In genomic region chr3:153296375-153297068, GRCm38 (mm10) we compare ENCODE assay signal across 12 mouse cellular contexts.
A peak's percentile ranks its signal among the peaks of the same experiment; 100 is the strongest.
DNase-seq lines count a peak whose midpoint lies in the region; ATAC-seq and TF ChIP-seq lines count a peak whose summit lies in the region.
"Had no signal": no experiment of that assay in that cellular context is flagged by ENCODE, and none has a peak within 500 bp of the region (broad histone marks: within the 10 kb centered on the region; RNA-seq: fewer than 3 reads in every experiment).

No protein-coding gene starts in this region.

- whole genome bisulfite sequencing in hindbrain, embryonic 13.5 days: 69% methylated on average over 22 of the region's 22 CpGs
- 84% methylated on average over 22 of the region's 22 CpGs for WGBS in hindbrain, embryonic 10.5 days
- 22% methylated on average over 22 of the region's 22 CpGs for WGBS in forebrain, embryonic 15.5 days
- 71% methylated on average over 22 of the region's 22 CpGs for WGBS in midbrain, postnatal 0 days

- H3K9me3 ChIP-seq in hindbrain, embryonic 13.5 days: no peaks in the 10 kb centered on the region
- no peaks in the 10 kb centered on the region for H3K9me3 ChIP-seq in hindbrain, embryonic 10.5 days
- H3K9me3 ChIP-seq in forebrain, embryonic 15.5 days: no peaks in the 10 kb centered on the region
- no peaks in the 10 kb centered on the region for H3K9me3 ChIP-seq in midbrain, postnatal 0 days (ENCODE audit: low read length)

- H3K4me1 ChIP-seq in hindbrain, embryonic 13.5 days (replicated peaks): peaks cover 2% of the 10 kb centered on the region; the same call in 1 of the 2 replicates
- H3K4me1 ChIP-seq in hindbrain, embryonic 10.5 days (replicated peaks): 0 out of 2 replicates have a peak, but pooled peaks cover 6% of the 10 kb centered on the region
- H3K4me1 ChIP-seq in forebrain, embryonic 15.5 days: 0 out of 2 replicates have a peak, but pooled peaks cover 10% of the 10 kb centered on the region
- H3K4me1 ChIP-seq in midbrain, postnatal 0 days (ENCODE audit: insufficient read depth, low read length): no peaks in the 10 kb centered on the region

- peak overlapping the region; percentile 30; the same call in 1 of the 2 replicates for H3K27ac ChIP-seq in hindbrain, embryonic 13.5 days
- no peak overlapping the region for H3K27ac ChIP-seq in hindbrain, embryonic 10.5 days
- H3K27ac ChIP-seq in forebrain, embryonic 15.5 days (replicated peaks): no peak overlapping the region
- no peak overlapping the region for H3K27ac ChIP-seq in midbrain, postnatal 0 days (ENCODE audit: low read depth, low read length)

- no peak overlapping the region for H3K4me3 ChIP-seq in hindbrain, embryonic 13.5 days
- H3K4me3 ChIP-seq in hindbrain, embryonic 10.5 days: no peak overlapping the region
- no peak overlapping the region for H3K4me3 ChIP-seq in forebrain, embryonic 15.5 days
- H3K4me3 ChIP-seq in midbrain, postnatal 0 days (ENCODE audit: low read depth, low read length): no peak overlapping the region
- H3K4me3 ChIP-seq: myocyte had no signal

- H3K4me2 ChIP-seq in hindbrain, embryonic 13.5 days: no peak overlapping the region
- H3K4me2 ChIP-seq in forebrain, embryonic 15.5 days (replicated peaks): peak overlapping the region; percentile 11
- H3K4me2 ChIP-seq in midbrain, postnatal 0 days (ENCODE audit: low read depth, low read length, poor library complexity, severe bottlenecking): no peak overlapping the region
- H3K4me2 ChIP-seq: liver, embryonic 11.5 days had no signal

- no peaks in the 10 kb centered on the region for H3K27me3 ChIP-seq in hindbrain, embryonic 13.5 days
- no peaks in the 10 kb centered on the region for H3K27me3 ChIP-seq in hindbrain, embryonic 10.5 days (ENCODE audit: insufficient read depth, poor library complexity, severe bottlenecking)
- no peaks in the 10 kb centered on the region for H3K27me3 ChIP-seq in forebrain, embryonic 15.5 days
- H3K27me3 ChIP-seq in midbrain, postnatal 0 days (ENCODE audit: insufficient read depth, low read length): no peaks in the 10 kb centered on the region

- H3K9ac ChIP-seq in hindbrain, embryonic 13.5 days: no peak overlapping the region
- no peak overlapping the region for H3K9ac ChIP-seq in forebrain, embryonic 15.5 days (replicated peaks)
- H3K9ac ChIP-seq in midbrain, postnatal 0 days (replicated peaks; ENCODE audit: low read length, poor library complexity, severe bottlenecking): no peak overlapping the region

- no peak for TF ChIP-seq CTCF in midbrain, postnatal 0 days (IDR thresholded peaks at IDR 0.05)

- H3K36me3 ChIP-seq in hindbrain, embryonic 13.5 days: no peaks in the 10 kb centered on the region
- H3K36me3 ChIP-seq in hindbrain, embryonic 10.5 days: no peaks in the 10 kb centered on the region
- no peaks in the 10 kb centered on the region for H3K36me3 ChIP-seq in forebrain, embryonic 15.5 days
- no peaks in the 10 kb centered on the region for H3K36me3 ChIP-seq in midbrain, postnatal 0 days (ENCODE audit: insufficient read depth, low read length)

- DNase-seq in hindbrain, embryonic 10.5 days (ENCODE audit: low spot score): no peak
- peak; percentile 65 for DNase-seq in ZHBTc4 (ENCODE audit: low read depth, low spot score)
- DNase-seq in lung, postnatal 10 days: peak; percentile 64
- no peak for DNase-seq in cerebellum, adult 11 months
- DNase-seq in adrenal gland, postnatal 14 days: no peak
- DNase-seq in midbrain, postnatal 0 days (ENCODE audit: low spot score): no peak
- DNase-seq: cerebellum, adult 9-11 months; gastrocnemius, postnatal 14 days had no signal

- ATAC-seq in hindbrain, embryonic 13.5 days (ENCODE audit: low FRiP score): no peak
- ATAC-seq in forebrain, embryonic 15.5 days (replicated peaks): peak; percentile 77; the same call in 1 of the 2 replicates
- ATAC-seq in midbrain, postnatal 0 days (ENCODE audit: low FRiP score): no peak

Comparison
In these comparisons a context has a peak if more than half of its experiments do, and no peak if none do; other contexts are left out.
1. DNase-seq: peak in ZHBTc4 (single experiment) and lung, postnatal 10 days (single experiment); none in hindbrain, embryonic 10.5 days (single experiment), cerebellum, adult 11 months (single experiment), adrenal gland, postnatal 14 days (single experiment) and midbrain, postnatal 0 days (single experiment).